Mouse (Mus musculus) CD8-positive naive resting alpha-beta T cell, adult 2 months (primary cell): ENCODE measurements around the gene Gm7694.

Source experiments
- DNase-seq, 2 experiments: peaks; one replicate each; pipeline ENCODE4 v3.0.0; 2022; ENCODE audit warnings: low read depth in 2 of 2, low spot score in 2 of 2

The Gm7694 gene

GRCm38 (mm10) chr1:170306232-170306631 is at the start of gene Gm7694:
Gm7694 (minus strand) TSS chr1:170306332.
- DNase-seq, result no peak

GRCm38 (mm10) chr1:170353335-170353734 is 47.2 kb upstream of the Gm7694 start:
- DNase-seq, result no peak

- no peak for DNase-seq
Observed at GRCm38 (mm10) chr1:170351080-170351479, 44.9 kb upstream of the Gm7694 start.

- no peak for DNase-seq
Observed at GRCm38 (mm10) chr1:170346266-170346665, 40.1 kb upstream of the Gm7694 start.

- DNase-seq, result no peak
Observed at GRCm38 (mm10) chr1:170343906-170344305, 37.8 kb upstream of the Gm7694 start.

GRCm38 (mm10) chr1:170343081-170343480 is 36.9 kb upstream of the Gm7694 start:
- no peak for DNase-seq

- DNase-seq, result no peak
Observed at GRCm38 (mm10) chr1:170339943-170340342, 33.8 kb upstream of the Gm7694 start.

GRCm38 (mm10) chr1:170332775-170333174 is 26.6 kb upstream of the Gm7694 start:
- DNase-seq, result no peak

GRCm38 (mm10) chr1:170331926-170332325 is 25.8 kb upstream of the Gm7694 start:
- DNase-seq, result no peak

- DNase-seq, result no peak
Observed at GRCm38 (mm10) chr1:170325277-170325676, 19.1 kb upstream of the Gm7694 start.

GRCm38 (mm10) chr1:170324312-170324711 is 18.2 kb upstream of the Gm7694 start:
- DNase-seq, result no peak

GRCm38 (mm10) chr1:170323001-170323400 is 16.9 kb upstream of the Gm7694 start:
- no peak for DNase-seq

- no peak for DNase-seq
Observed at GRCm38 (mm10) chr1:170322046-170322445, 15.9 kb upstream of the Gm7694 start.

GRCm38 (mm10) chr1:170311431-170311830 is 5.3 kb upstream of the Gm7694 start:
- no peak for DNase-seq

- DNase-seq, result no peak
Observed at GRCm38 (mm10) chr1:170308503-170308902, 2.4 kb upstream of the Gm7694 start, which contains the start of gene Spata46. Spata46 (plus strand) TSS chr1:170308803.

GRCm38 (mm10) chr1:170305002-170305401 is 1.1 kb downstream of the Gm7694 start:
- no peak for DNase-seq

GRCm38 (mm10) chr1:170303103-170303502 is 3.0 kb downstream of the Gm7694 start:
- no peak for DNase-seq

GRCm38 (mm10) chr1:170302456-170302855 is 3.7 kb downstream of the Gm7694 start:
- no peak for DNase-seq

GRCm38 (mm10) chr1:170301686-170302085 is 4.4 kb downstream of the Gm7694 start:
- DNase-seq, result no peak

GRCm38 (mm10) chr1:170299496-170299895 is 6.6 kb downstream of the Gm7694 start:
- no peak for DNase-seq

GRCm38 (mm10) chr1:170294786-170295570 is 11.2 kb downstream of the Gm7694 start:
- DNase-seq, result no peak

- no peak for DNase-seq
Observed at GRCm38 (mm10) chr1:170293257-170293656, 12.9 kb downstream of the Gm7694 start.
